Mouse (Mus musculus) heart, embryonic 11.5 days (tissue): ENCODE measurements around the gene Slc4a8. TPM values are rescaled to one million over a fixed set of nuclear protein-coding genes. Genes with fewer than 3 reads are reported as not detected.
"Not testable (repeated sequence)": the region's sequence is repeated elsewhere in the genome, so short reads cannot be mapped to it uniquely, and the experiment has no call there.

Source experiments
- ATAC-seq: fragments of 200-750 bp; cut with Nextera tagmentation; replicated peaks from 2 replicates; pipeline ENCODE4 v1.8.0; 2017; ENCODE audit warnings: moderate library complexity; ENCODE audit not compliant: insufficient number of reproducible peaks, low FRiP score, low TSS enrichment
- H3K27ac ChIP-seq: fragments of 300-500 bp; sonication (generic); 2 replicates; pipeline ENCODE4 v1.5.1; 2014; ENCODE audit warnings: mild to moderate bottlenecking, low read depth, low read length
- H3K27me3 ChIP-seq: fragments of 300-500 bp; sonication (generic); 2 replicates; pipeline ENCODE4 v1.6.1; 2014; ENCODE audit warnings: mild to moderate bottlenecking, low read length, mixed read lengths; ENCODE audit not compliant: control insufficient read depth, insufficient read depth
- H3K36me3 ChIP-seq: fragments of 300-500 bp; sonication (generic); 2 replicates; pipeline ENCODE4 v1.6.1; 2014; ENCODE audit warnings: mild to moderate bottlenecking, low read length, moderate library complexity, mixed read lengths; ENCODE audit not compliant: control insufficient read depth, insufficient read depth
- H3K4me1 ChIP-seq: fragments of 300-500 bp; sonication (generic); 2 replicates; pipeline ENCODE4 v1.6.1; 2014; ENCODE audit warnings: low read length; ENCODE audit not compliant: control insufficient read depth, insufficient read depth
- H3K4me2 ChIP-seq: fragments of 300-500 bp; sonication (generic); 2 replicates; pipeline ENCODE4 v1.6.1; 2014; ENCODE audit warnings: mild to moderate bottlenecking, moderate library complexity
- H3K4me3 ChIP-seq: fragments of 300-500 bp; sonication (generic); 2 replicates; pipeline ENCODE4 v1.5.1; 2014; ENCODE audit warnings: low read depth, low read length
- H3K9ac ChIP-seq: fragments of 300-500 bp; sonication (generic); 2 replicates; pipeline ENCODE4 v1.6.1; 2014; ENCODE audit warnings: mild to moderate bottlenecking, low read depth, low read length, moderate library complexity
- H3K9me3 ChIP-seq: fragments of 300-500 bp; sonication (generic); replicated peaks from 2 replicates; pipeline ENCODE4 v1.6.1; 2016; ENCODE audit warnings: low read length; ENCODE audit not compliant: control insufficient read depth
- WGBS: fragments of 180-500 bp; shearing (Covaris S2); extraction: QIAGEN DNeasy Blood & Tissue Kit; methylation state at CpG from one replicate; pipeline ENCODE4 v1.1.7; 2014; ENCODE audit not compliant: insufficient replicate concordance; 5-methylcytosine and 5-hydroxymethylcytosine counted together
- polyA plus RNA-seq: library from polyadenylated mRNA; unstranded; fragments of >200 nt; fragmentation: Nextera tagmentation; extraction: Ambion mirVana; gene quantifications from 2 replicates; pipeline ENCODE4 v1.2.1, GENCODE M21; 2014

Gene Slc4a8
- polyA plus RNA-seq, 1 experiment from 2014 or later, result 2.0 TPM

DNA sequence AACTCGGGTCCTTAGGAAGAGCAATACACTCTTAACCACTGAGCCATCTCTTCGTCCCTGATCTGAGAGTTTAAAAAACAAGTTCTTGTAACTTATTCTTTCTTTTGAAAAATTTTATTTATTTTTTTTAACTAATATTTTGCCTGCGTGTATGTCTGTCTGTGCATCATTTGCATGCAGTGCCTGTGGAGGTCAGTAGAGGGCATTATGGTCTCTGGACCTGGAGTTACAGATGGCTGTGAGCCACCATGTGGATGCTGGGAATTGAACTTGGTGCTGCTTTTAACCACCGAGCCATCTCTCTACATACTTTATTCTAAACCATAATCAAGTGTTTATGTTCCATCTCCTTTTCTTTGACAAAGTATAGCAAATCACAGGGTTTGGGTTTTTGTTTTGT lies 11.1 kb downstream of the Slc4a8 start:
- Histone ChIP-seq H3K27me3 (peaks cover 40% of the 10 kb centered on the region), H3K9me3 (no peaks in the 10 kb centered on the region), H3K4me1 (no peaks in the 10 kb centered on the region), H3K4me3 (no peak overlapping the region), H3K4me2 (no peak overlapping the region), H3K36me3 (no peaks in the 10 kb centered on the region), H3K9ac (no peak overlapping the region), H3K27ac (no peak overlapping the region)
- ATAC-seq, result no peak
- 82% methylated on average over 4 of the region's 4 CpGs for whole genome bisulfite sequencing

DNA sequence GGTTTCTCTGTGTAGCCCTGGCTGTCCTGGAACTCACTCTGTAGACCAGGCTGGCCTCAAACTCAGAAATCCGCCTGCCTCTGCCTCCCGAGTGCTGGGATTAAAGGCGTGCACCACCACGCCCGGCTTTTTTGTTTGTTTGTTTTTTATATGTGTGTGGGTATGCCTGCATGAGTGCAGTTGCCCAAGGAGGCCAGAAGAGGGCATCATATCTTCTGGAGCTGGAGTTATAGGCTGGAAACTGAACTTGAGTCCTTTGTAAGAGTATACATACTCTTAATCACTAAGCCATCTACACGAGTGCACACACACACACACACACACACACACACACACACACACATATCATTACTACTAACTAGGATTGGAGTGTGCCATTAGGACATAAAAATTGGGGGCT lies 12.3 kb downstream of the Slc4a8 start:
- H3K4me2 ChIP-seq, H3K36me3 ChIP-seq, H3K9me3 ChIP-seq, ATAC-seq, H3K4me3 ChIP-seq, H3K9ac ChIP-seq, H3K27ac ChIP-seq, H3K4me1 ChIP-seq: not testable (repeated sequence)
- H3K27me3 ChIP-seq, result peaks cover 42% of the 10 kb centered on the region
- WGBS, result 90% methylated on average over 6 of the region's 6 CpGs

DNA sequence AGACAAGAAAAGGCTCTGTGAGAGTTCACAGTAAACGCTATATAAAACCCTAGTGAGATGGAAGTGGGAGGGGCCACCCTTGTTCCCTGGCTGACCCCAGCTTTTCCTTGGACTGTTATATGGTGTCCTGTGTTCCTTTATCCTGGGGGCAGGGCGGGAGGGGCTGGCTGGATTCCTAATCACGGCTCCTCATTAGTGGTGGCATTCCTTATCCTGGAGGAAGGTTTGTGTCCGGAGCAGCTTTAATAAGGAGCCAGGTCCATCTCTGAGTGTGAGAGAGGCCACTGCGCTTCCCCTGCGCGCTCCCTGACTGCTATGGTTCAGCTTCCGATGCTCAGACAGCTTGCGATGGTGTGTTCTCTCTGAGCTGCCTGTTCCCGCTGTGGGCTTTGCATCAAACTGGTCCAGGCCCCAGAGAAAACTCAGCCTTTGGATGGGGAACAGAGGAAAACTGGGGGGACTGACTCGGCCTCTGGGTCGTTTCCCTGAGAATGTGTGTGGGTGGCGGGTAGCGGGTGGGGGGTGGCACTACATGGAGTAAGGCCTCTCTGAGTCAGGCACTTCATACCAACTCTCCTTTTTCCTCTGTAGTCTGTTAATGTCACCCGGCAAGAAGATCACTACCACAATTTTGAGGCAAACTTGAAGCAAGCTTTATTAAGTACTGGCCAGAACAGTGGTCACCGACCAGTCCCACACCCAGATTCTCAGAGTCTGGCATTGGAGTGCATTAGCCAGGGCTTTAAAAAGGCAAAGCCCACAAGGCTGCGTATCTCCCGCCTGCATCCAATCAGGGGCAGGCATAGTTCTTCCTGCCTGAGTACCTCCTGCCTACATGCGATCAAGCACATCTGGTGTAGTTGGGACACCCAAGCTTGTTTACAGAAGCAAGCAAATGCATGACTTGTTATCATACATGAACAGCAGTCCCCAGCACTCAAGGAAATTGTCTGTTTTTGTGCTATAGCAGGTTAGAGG lies 13.9 kb downstream of the Slc4a8 start:
- Histone ChIP-seq H3K9me3 (no peaks in the 10 kb centered on the region), H3K27me3 (peaks cover 43% of the 10 kb centered on the region), H3K36me3 (no peaks in the 10 kb centered on the region), H3K4me1 (0 out of 2 replicates have a peak, but pooled peaks cover 6% of the 10 kb centered on the region), H3K4me2 (no peak overlapping the region), H3K4me3 (no peak overlapping the region), H3K27ac (no peak overlapping the region), H3K9ac (no peak overlapping the region)
- no peak for ATAC-seq
- whole genome bisulfite sequencing, result 57% methylated on average over 19 of the region's 19 CpGs

DNA sequence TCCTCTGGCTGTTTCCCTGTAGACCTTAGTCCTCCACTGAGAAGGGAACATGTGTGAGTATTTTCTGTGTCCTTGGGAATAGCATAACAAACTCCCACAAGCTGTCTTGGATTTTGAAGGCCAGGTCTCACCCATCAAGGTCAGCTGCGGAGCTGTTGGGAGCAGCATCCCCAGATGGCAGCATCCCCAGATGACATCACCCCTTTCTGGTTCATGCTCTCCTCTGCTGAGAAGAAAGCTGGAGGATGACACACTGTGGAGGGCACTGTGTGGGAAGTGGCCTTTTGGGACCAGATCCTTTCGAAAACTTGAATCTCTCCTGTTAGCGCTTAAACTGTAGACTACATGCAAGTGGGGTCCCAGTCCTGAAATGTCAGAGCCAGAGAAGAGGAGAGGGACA lies 14.9 kb downstream of the Slc4a8 start:
- no peaks in the 10 kb centered on the region for H3K36me3 ChIP-seq
- no peak overlapping the region for H3K4me2 ChIP-seq
- WGBS, result 93% methylated on average over 3 of the region's 3 CpGs
- H3K27me3 ChIP-seq, result peaks cover 48% of the 10 kb centered on the region
- no peak for ATAC-seq
- H3K4me3 ChIP-seq, result no peak overlapping the region
- H3K9me3 ChIP-seq, result no peaks in the 10 kb centered on the region
- H3K9ac ChIP-seq, result no peak overlapping the region
- 0 out of 2 replicates have a peak, but pooled peaks cover 8% of the 10 kb centered on the region for H3K4me1 ChIP-seq
- H3K27ac ChIP-seq, result no peak overlapping the region

DNA sequence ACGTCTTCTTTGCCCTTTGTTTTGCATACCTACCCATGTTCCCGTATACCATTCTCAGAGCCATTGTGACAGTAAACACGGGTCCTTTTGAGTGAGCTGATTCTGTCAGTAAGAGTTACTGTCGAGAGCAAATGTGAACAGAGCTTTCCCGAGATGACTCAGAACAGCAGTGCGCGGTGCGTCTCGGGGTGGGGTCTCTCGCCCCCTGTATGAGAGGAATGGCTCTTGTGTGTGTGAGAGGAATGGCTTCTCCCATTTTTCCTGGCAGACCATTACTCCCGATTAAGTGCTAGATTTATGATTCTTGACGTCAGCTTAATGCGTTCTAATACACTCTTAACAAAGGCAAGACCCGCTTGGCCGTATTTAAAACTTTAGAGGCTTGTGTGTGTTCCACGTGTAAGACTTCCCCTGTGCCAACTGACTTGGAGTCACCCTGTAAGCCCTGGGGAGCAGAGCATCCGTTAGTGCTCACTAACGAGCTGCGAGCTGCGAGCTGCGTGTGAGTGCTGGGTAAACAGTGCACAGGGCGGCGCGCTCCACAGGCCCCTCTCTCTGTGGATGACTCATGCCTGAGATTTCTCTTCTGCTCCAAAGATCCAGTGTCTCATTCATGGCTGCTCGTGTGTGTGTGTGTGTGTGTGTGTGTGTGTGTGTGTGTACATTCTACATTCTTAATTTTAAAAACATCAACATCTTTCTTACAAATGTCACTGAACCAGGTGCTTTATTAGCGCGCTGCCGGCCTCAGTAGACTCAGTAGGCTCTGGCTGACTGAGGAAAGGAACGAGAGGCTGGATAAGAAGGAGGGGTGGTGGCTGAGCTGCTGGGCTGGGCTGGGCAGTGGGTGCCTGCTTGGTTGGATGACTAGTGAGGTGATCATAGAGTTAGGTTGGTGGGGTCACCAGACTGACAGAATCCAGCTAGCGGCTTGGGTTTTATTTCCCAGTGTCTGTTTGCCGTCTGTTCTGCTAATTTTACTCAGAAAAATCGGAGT lies 15.8 kb downstream of the Slc4a8 start:
- whole genome bisulfite sequencing, result 60% methylated on average over 32 of the region's 32 CpGs
- 0 out of 2 replicates have a peak, but pooled peaks cover 8% of the 10 kb centered on the region for H3K4me1 ChIP-seq
- H3K9me3 ChIP-seq, result no peaks in the 10 kb centered on the region
- no peak for ATAC-seq
- no peak overlapping the region for H3K9ac ChIP-seq
- H3K27me3 ChIP-seq, result peaks cover 44% of the 10 kb centered on the region
- H3K27ac ChIP-seq, result no peak overlapping the region
- no peak overlapping the region for H3K4me3 ChIP-seq
- H3K4me2 ChIP-seq, result no peak overlapping the region
- H3K36me3 ChIP-seq, result no peaks in the 10 kb centered on the region

DNA sequence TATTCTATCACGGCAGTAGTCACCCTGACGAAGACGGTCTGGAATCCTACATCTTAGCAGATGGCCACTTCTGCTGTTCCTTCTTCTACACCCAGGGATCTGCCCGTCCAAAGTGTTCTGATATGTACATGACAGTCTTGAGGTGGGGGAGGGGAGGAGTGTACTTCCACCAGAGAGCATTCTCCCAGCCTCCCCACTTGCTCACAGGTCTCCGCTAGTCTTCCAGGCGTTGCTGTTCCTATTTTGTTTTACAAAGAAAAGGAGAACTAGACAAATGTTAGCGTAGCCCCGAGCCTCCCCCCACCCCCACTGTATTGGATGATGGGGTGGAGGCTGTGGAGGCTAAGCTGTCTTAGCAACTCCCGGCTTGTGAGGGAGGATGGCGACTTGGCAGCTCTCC lies 18.3 kb downstream of the Slc4a8 start:
- 55% methylated on average over 10 of the region's 10 CpGs for WGBS
- no peak overlapping the region for H3K4me3 ChIP-seq
- H3K36me3 ChIP-seq, result no peaks in the 10 kb centered on the region
- peaks cover 2% of the 10 kb centered on the region; the same call in 1 of the 2 replicates for H3K9me3 ChIP-seq
- no peak overlapping the region for H3K9ac ChIP-seq
- 0 out of 2 replicates have a peak, but pooled peaks cover 8% of the 10 kb centered on the region for H3K4me1 ChIP-seq
- peaks cover 35% of the 10 kb centered on the region for H3K27me3 ChIP-seq
- H3K27ac ChIP-seq, result no peak overlapping the region
- no peak for ATAC-seq
- H3K4me2 ChIP-seq, result no peak overlapping the region

DNA sequence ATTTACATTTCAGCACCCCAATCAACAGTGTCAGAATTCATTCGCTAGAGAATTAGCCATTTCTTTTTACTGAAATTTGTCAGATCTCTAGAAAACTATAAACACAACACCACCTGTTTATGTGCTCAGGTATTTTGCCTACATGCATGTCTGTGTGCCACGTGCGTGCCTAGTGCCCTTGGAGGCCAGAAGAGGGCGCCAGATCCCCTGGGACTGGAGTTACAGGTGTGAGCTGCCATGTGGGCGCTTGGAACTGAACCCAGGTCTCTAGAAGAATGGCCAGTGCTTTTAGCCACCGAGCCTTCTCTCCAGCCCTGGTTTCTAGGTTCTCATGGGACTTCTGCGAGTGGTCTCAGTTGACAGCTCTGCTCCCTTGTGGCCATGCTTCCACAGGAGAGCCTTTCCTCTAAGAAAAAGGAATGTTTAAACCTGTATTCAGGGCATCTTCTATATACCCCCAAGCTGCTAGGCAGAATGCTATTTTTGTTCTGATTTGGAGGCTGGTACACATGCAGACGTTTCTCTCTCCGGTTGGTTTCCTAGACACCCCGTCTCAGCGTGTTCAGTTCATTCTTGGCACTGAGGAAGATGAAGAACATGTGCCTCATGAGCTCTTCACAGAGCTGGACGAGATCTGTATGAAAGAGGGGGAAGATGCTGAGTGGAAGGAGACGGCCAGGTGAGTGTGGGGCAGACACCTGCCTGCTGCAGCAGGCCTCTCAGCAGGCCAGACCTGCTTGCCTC lies 21.9 kb downstream of the Slc4a8 start:
- peaks cover 25% of the 10 kb centered on the region for H3K27me3 ChIP-seq
- H3K4me2 ChIP-seq, result no peak overlapping the region
- no peak overlapping the region for H3K9ac ChIP-seq
- ATAC-seq, result no peak
- no peak overlapping the region for H3K4me3 ChIP-seq
- WGBS, result 85% methylated on average over 13 of the region's 13 CpGs
- no peak overlapping the region for H3K27ac ChIP-seq
- H3K4me1 ChIP-seq, result 0 out of 2 replicates have a peak, but pooled peaks cover 8% of the 10 kb centered on the region
- H3K36me3 ChIP-seq, result no peaks in the 10 kb centered on the region
- H3K9me3 ChIP-seq, result peaks cover 2% of the 10 kb centered on the region; the same call in 1 of the 2 replicates

DNA sequence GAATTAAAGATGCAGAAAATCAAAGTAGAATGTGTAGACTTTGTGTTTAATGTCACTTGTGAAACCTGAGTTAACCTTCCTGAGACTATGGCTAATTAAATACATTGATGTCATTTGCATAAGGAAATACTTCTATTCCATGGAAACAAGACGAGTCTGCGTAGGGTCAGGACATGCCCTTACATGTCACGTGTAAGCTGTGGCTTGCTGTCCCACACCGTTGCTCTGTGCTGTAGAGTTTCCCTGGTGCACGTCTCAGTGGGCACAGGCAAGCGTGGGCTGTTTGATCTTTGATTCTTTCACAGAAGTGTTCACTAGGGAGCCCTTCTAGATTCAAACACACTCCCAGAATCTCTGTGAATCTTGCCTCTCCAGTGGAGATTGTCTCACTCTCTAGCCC lies 28.7 kb downstream of the Slc4a8 start:
- Histone ChIP-seq H3K27me3 (peaks cover 9% of the 10 kb centered on the region; the same call in 1 of the 2 replicates), H3K27ac (no peak overlapping the region), H3K9ac (no peak overlapping the region), H3K9me3 (no peaks in the 10 kb centered on the region), H3K4me2 (no peak overlapping the region), H3K4me3 (no peak overlapping the region), H3K36me3 (no peaks in the 10 kb centered on the region), H3K4me1 (no peaks in the 10 kb centered on the region)
- no peak for ATAC-seq
- WGBS, result 86% methylated on average over 6 of the region's 6 CpGs
